Mouse (Mus musculus): ENCODE data around the gene Cadm1. TPM values are rescaled to one million over a fixed set of nuclear protein-coding genes. Genes with fewer than 3 reads are reported as not detected.

Gene Cadm1
- polyA plus RNA-seq, 1 experiment from 2014 or later = 155 TPM

DNA sequence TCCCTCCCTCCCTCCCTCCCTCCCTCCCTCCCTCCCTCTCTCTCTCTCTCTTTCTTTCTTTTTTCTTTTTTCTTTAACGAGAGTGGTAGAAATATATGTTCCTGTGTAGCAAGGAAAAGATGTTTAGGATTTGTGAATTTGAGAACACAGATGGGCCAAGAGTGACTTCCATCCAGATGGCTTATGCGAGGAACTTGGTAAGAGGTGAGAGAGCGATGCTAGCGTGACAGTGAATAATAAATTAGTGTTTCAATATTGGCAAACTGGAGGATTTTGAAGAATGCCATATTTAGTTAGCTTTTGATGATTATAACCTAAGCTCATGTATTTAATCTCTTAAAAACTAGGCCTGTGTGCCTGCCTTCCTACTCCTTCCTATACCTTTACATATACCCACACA is 31.6 kb downstream of the Cadm1 start:
- peaks cover 29% of the 10 kb centered on the region; the same call in 1 of the 2 replicates for H3K4me1 ChIP-seq (replicated peaks)
- WGBS = 85% methylated on average over 3 of the region's 4 CpGs
- H3K27ac ChIP-seq (replicated peaks) = no peak overlapping the region
- H3K27me3 ChIP-seq = no peaks in the 10 kb centered on the region
- ATAC-seq (ENCODE audit: low read depth) = no peak
- H3K9me3 ChIP-seq = no peaks in the 10 kb centered on the region
- no peaks in the 10 kb centered on the region for H3K36me3 ChIP-seq
- no peak overlapping the region for H3K9ac ChIP-seq
- H3K4me2 ChIP-seq = no peak overlapping the region
- H3K4me3 ChIP-seq = no peak overlapping the region

DNA sequence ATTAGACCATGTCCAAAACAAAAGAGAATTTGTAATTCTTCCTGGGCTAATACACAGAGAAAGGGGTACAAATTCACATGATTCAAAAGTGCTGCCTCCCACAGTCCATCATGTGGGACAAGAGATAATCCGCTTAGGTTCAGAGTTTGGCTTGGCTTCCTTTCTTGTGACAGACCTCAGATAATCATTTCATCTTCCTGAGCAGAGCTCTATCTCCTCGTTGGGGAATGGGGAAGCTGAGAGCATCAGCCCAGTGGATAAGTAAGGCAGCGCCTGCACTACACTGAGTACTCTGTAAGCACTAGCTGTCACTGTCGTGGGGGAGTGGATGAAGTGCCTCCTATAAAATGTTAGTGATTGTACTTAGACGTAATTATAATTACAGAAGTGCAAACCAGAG is 35.1 kb downstream of the Cadm1 start:
- Histone ChIP-seq H3K9me3 (no peaks in the 10 kb centered on the region), H3K36me3 (no peaks in the 10 kb centered on the region), H3K4me1 (replicated peaks) (peaks cover 36% of the 10 kb centered on the region), H3K9ac (no peak overlapping the region), H3K4me3 (no peak overlapping the region), H3K4me2 (no peak overlapping the region), H3K27ac (replicated peaks) (no peak overlapping the region), H3K27me3 (no peaks in the 10 kb centered on the region; the same call in 1 of the 2 replicates)
- WGBS = 63% methylated on average over 5 of the region's 5 CpGs
- no peak for ATAC-seq (ENCODE audit: low read depth)

DNA sequence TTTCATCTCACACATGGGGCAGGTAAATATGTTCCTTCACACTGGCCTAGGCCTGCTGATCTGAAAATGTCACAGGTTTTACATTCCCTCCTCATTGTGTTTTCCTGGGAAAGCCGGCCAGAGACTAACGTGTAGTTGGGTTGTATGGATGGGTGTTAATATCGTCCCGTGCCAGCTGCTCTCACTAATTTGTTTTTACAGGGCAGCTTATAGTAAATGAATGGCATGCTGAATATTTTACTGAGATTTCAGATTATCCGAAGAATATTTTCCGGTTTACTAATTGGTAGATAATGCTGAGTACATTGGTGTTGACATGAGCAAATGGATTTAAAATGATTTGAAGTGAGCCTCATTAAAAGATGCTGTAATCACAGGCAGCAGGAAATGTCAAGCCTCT is 37.9 kb downstream of the Cadm1 start:
- Histone ChIP-seq H3K9ac (no peak overlapping the region), H3K9me3 (no peaks in the 10 kb centered on the region), H3K27ac (replicated peaks) (no peak overlapping the region), H3K4me3 (no peak overlapping the region), H3K4me2 (no peak overlapping the region), H3K4me1 (replicated peaks) (peaks cover 50% of the 10 kb centered on the region), H3K27me3 (no peaks in the 10 kb centered on the region; the same call in 1 of the 2 replicates), H3K36me3 (no peaks in the 10 kb centered on the region)
- ATAC-seq (ENCODE audit: low read depth) = no peak
- 56% methylated on average over 6 of the region's 6 CpGs for WGBS

DNA sequence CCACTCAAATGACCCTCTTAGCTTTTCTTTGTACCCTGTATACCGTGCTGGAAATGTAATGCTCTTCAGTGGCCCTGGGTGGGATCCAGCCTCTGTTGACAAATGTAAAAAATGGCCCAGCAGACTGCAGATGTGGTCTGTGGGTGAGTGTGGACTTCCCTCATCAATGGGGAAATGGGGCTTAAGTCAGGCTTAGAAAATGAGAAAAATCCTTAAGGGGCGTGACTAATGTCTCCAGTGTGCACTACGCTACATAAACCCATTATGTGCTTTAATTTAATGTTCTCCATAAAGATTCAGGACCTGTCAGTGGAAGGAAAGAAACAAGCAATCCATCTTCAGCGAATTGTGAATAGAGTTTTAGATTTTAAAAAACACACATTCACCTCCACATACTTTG is 40.2 kb downstream of the Cadm1 start:
- no peak overlapping the region for H3K4me2 ChIP-seq
- H3K36me3 ChIP-seq = no peaks in the 10 kb centered on the region
- 29% methylated on average over 4 of the region's 4 CpGs for WGBS
- peaks cover 49% of the 10 kb centered on the region for H3K4me1 ChIP-seq (replicated peaks)
- no peak overlapping the region for H3K4me3 ChIP-seq
- no peak overlapping the region for H3K9ac ChIP-seq
- no peaks in the 10 kb centered on the region; the same call in 1 of the 2 replicates for H3K27me3 ChIP-seq
- no peaks in the 10 kb centered on the region for H3K9me3 ChIP-seq
- no peak overlapping the region for H3K27ac ChIP-seq (replicated peaks)
- ATAC-seq (ENCODE audit: low read depth) = peak; percentile 15; the same call in 1 of the 2 replicates

DNA sequence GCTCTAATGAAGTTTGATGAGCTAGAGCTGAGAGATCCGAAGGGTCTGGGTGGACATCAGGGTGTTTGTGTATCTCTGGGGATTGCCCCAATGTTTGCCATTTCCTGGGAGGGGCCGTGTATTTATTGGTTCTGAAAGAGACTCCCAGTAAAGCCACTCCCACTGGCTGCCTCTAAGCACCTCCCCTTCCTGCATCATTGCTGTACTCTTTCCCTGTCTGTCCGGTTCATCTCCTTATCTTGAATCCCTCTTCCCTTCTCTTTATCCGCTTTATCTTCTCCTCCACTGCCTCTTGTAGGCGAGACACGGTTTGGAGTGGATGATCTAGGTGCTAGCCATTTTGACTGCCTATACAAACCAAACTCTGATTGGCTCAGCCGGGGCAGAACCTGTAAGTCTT is 41.5 kb downstream of the Cadm1 start:
- WGBS = 79% methylated on average over 7 of the region's 7 CpGs
- Histone ChIP-seq H3K9me3 (no peaks in the 10 kb centered on the region), H3K36me3 (no peaks in the 10 kb centered on the region), H3K4me2 (no peak overlapping the region), H3K4me1 (replicated peaks) (peaks cover 57% of the 10 kb centered on the region), H3K27ac (replicated peaks) (no peak overlapping the region), H3K9ac (no peak overlapping the region), H3K27me3 (no peaks in the 10 kb centered on the region; the same call in 1 of the 2 replicates), H3K4me3 (no peak overlapping the region)
- no peak for ATAC-seq (ENCODE audit: low read depth)

DNA sequence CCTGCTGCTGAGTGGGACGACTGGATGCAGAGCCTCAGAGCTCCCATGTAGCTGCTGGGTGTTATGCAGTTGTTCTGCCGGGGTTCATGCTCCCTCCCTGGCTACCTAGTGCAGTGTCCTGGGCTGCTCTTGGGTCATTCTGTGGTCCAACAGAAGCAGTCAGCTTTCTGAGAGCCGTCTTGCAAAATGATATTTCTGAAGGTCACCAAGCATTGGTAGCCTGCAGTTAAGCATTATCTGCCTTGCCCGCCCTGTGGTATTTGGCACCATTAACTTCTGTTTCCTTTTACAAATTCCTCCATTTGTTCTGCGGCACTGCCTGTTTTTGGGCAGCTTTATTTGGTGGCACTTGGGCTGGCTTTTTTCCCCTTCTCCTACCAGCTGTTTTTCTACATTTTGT is 42.2 kb downstream of the Cadm1 start:
- 79% methylated on average over 5 of the region's 5 CpGs for WGBS
- no peaks in the 10 kb centered on the region for H3K9me3 ChIP-seq
- H3K4me2 ChIP-seq = no peak overlapping the region
- no peaks in the 10 kb centered on the region for H3K36me3 ChIP-seq
- no peak overlapping the region for H3K9ac ChIP-seq
- H3K4me3 ChIP-seq = no peak overlapping the region
- H3K27me3 ChIP-seq = no peaks in the 10 kb centered on the region; the same call in 1 of the 2 replicates
- ATAC-seq (ENCODE audit: low read depth) = no peak
- no peak overlapping the region for H3K27ac ChIP-seq (replicated peaks)
- H3K4me1 ChIP-seq (replicated peaks) = peaks cover 55% of the 10 kb centered on the region

DNA sequence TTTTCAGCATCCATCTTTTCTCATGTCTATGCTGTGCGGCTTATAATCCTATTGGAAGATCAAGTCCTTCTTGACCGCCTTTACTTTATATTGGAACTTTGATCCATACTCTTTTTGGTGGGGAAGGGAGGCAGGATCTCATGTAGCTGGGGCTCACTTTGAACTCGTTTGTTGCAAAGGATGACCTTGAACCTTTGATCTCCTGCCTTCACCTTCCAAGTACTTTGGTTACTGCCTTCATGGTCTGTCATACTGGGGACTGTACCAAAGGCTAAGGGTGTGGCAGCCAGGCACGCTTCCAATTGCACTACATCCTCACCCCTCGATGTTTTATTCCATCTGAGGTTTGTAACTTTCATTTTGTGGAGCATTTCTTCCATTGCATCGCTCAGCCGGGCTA is 43.5 kb downstream of the Cadm1 start:
- Histone ChIP-seq H3K36me3 (no peaks in the 10 kb centered on the region), H3K27ac (replicated peaks) (no peak overlapping the region), H3K27me3 (no peaks in the 10 kb centered on the region; the same call in 1 of the 2 replicates), H3K4me1 (replicated peaks) (peaks cover 42% of the 10 kb centered on the region), H3K9ac (no peak overlapping the region), H3K4me3 (no peak overlapping the region), H3K4me2 (no peak overlapping the region), H3K9me3 (no peaks in the 10 kb centered on the region)
- WGBS = 90% methylated on average over 7 of the region's 7 CpGs
- no peak for ATAC-seq (ENCODE audit: low read depth)

DNA sequence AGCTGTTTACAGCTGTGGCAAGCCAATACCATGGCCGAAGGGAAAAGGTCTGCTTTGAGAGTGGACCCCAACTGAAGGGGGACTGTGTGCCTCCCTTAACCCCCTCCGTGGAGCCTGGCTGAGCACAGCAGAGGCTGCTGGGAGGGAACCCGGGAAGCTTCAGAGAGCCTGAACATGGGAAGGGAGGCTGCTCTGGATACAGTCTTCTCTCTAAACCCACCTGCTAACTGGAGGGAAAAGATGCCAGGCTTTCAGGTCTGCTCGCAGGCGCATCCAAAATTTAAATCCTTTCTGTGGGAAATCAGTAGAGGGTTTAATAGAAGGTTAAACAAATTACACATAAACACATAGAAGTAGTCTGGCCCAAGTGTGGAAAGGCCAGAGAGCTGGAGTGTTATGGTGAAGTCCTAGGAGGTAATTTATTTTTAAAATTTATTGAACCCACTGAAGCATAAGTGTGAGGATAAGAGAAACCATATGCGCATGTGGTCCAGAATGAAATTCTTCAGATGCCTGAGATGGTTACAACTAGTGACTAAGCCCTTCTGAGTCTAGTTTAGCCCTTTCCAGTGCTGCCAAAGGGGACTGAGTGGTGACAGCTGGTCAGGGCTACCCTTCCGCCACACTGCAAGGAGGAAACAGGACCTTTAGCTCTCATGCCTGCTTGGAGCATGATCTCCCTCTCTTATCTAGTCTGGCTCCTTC is 44.9 kb downstream of the Cadm1 start:
- H3K4me1 ChIP-seq (replicated peaks) = peaks cover 31% of the 10 kb centered on the region
- H3K4me3 ChIP-seq = no peak overlapping the region
- no peak overlapping the region for H3K9ac ChIP-seq
- H3K27me3 ChIP-seq = no peaks in the 10 kb centered on the region
- H3K9me3 ChIP-seq = no peaks in the 10 kb centered on the region
- ATAC-seq (ENCODE audit: low read depth) = no peak
- WGBS = 70% methylated on average over 7 of the region's 7 CpGs
- no peaks in the 10 kb centered on the region for H3K36me3 ChIP-seq
- no peak overlapping the region for H3K27ac ChIP-seq (replicated peaks)
- H3K4me2 ChIP-seq = no peak overlapping the region

DNA sequence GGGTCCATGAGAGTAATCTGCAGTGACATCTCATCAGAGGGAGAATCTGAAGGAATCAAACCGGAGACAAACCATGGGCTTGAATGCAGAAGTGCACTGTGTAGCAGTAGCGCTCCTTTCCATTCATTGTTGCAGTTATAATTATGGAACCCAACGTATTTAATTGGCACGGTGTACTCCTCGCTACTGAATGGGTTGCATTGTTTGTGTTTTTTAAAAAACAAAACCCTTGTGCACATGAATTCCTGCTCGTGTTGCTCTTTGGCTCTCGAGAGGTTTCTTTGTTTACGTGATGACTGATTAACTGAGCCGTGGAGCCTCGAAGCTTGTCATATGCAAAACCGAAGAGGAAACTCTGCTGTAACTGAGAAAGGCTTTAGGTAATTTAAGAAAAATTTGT is 45.8 kb downstream of the Cadm1 start:
- Histone ChIP-seq H3K36me3 (no peaks in the 10 kb centered on the region), H3K27ac (replicated peaks) (no peak overlapping the region)

DNA sequence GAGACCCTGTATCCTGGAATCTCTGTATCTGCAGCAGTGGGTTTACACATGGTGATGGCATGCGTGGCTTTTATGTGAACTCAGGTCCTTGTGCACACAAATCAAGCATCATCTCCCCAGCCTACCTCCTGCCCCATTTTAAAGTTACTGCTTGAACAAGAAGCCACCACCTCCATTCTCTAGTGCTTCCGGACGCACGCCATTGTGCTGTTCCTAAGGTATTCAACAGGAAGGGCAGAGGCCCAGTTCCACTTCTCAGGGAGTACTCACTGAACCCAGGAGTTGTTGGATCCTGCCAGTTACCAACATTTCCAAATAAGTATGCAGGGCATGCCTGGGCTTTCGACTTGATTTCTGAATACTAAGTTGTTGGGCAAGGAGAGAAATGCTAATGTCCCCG is 49.5 kb downstream of the Cadm1 start:
- Histone ChIP-seq H3K36me3 (no peaks in the 10 kb centered on the region), H3K9ac (no peak overlapping the region), H3K9me3 (no peaks in the 10 kb centered on the region), H3K4me3 (no peak overlapping the region), H3K4me2 (no peak overlapping the region), H3K4me1 (replicated peaks) (peaks cover 19% of the 10 kb centered on the region), H3K27me3 (no peaks in the 10 kb centered on the region), H3K27ac (replicated peaks) (no peak overlapping the region)
- WGBS = 85% methylated on average over 6 of the region's 6 CpGs
- no peak for ATAC-seq (ENCODE audit: low read depth)

More for the DNA sequence above, 45.8 kb downstream of the Cadm1 start:
- Histone ChIP-seq H3K4me1 (replicated peaks) (peaks cover 22% of the 10 kb centered on the region), H3K4me2 (no peak overlapping the region), H3K9me3 (no peaks in the 10 kb centered on the region), H3K9ac (no peak overlapping the region), H3K27me3 (no peaks in the 10 kb centered on the region), H3K4me3 (no peak overlapping the region)
- ATAC-seq (ENCODE audit: low read depth) = no peak
- WGBS = 49% methylated on average over 11 of the region's 11 CpGs

DNA sequence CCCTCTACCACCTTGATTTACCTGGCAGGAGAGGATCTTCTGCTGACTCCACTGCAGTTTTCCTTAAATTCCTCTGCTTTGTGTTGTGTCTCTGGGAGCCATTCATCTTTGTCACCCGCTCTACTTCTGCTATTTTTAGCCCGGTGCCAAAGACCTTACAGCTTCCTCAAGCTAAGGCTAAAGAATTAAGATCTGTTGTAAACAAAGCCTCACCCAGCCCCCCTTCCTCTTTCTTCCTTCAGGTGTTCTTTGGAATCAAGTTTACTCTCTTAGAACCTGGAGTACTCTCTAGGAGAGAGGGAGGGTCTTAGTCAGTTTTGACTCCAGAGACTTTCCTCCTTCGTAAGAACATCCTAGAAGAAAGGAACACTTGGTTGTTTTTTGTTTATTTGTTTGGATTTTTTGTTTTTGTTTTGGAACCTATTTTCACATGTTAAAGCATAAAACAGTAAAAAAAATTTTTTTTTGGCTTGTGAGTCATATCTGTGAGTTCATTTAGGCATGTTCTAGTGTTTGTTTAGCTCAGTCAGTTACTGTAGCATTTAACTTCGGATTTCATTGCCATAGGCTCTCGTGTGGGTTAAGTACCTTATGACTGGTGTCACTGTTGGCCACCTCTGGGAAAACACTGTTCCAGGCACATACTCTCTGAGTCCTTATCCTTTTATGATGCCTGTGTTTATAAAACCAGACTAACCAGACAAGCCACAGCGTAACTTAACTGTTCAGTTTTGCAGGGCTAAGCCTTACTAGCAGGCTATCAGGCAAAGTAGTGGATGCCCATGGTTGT is 51.8 kb downstream of the Cadm1 start:
- Histone ChIP-seq H3K9ac (no peak overlapping the region), H3K4me1 (replicated peaks) (peaks cover 32% of the 10 kb centered on the region), H3K27ac (replicated peaks) (no peak overlapping the region), H3K4me3 (no peak overlapping the region), H3K36me3 (no peaks in the 10 kb centered on the region), H3K9me3 (no peaks in the 10 kb centered on the region), H3K27me3 (no peaks in the 10 kb centered on the region), H3K4me2 (no peak overlapping the region)
- ATAC-seq (ENCODE audit: low read depth) = no peak
- WGBS = 77% methylated on average over 6 of the region's 6 CpGs

DNA sequence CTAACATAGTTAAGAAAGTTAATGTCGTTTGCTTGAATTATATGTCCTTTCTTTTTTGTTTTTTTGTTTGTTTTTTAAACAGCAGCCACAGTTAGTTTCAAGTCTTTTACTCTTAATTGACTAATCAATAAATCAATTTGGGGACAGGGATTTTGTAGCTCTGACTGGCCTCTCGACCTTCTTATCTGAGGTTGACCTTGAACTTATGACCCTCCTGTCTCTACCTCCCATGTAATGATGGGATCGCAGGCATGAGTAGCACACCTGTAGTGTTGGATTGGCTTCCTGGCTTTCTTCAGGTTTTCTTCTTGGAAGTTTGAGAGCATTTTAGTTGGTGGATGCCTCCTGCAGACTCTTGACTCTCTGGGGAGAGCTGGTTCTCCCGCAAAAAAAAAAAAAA is 53.3 kb downstream of the Cadm1 start:
- Histone ChIP-seq H3K9me3 (no peaks in the 10 kb centered on the region), H3K4me1 (replicated peaks) (peaks cover 43% of the 10 kb centered on the region), H3K4me3 (no peak overlapping the region), H3K27me3 (no peaks in the 10 kb centered on the region), H3K9ac (no peak overlapping the region), H3K27ac (replicated peaks) (no peak overlapping the region), H3K36me3 (no peaks in the 10 kb centered on the region), H3K4me2 (no peak overlapping the region)
- 85% methylated on average over 4 of the region's 4 CpGs for WGBS
- no peak for ATAC-seq (ENCODE audit: low read depth)
